Mouse (Mus musculus) sigmoid colon, adult 10 weeks (tissue): Measurements from ENCODE around the gene Cers5. TPM values are rescaled to one million over a fixed set of nuclear protein-coding genes. Genes with fewer than 3 reads are reported as not detected.

Experiments
- polyA plus RNA-seq: library from polyadenylated mRNA; stranded (reverse); fragments of 350-450 nt; fragmentation: Illumina TruSeq; extraction: RNeasy Lipid Tissue Mini Kit (QIAGEN cat#74804); gene quantifications from one replicate; pipeline ENCODE4 v1.2.3, GENCODE M21; 2014; ENCODE audit warnings: low read depth, low replicate concordance

Gene Cers5
- polyA plus RNA-seq = 62.7 TPM

GRCm38 (mm10) chr15:99772881-99772924, at the start of gene Cers5:
TSS of gene Cers5 (minus strand) at chr15:99772885.

GRCm38 (mm10) chr15:99725341-99726155, 47.1 kb downstream of the Cers5 start, which contains the start of gene Cox14:
TSS of gene Cox14 (plus strand) at chr15:99725618.

GRCm38 (mm10) chr15:99717386-99718334, 55.0 kb downstream of the Cers5 start, which contains the start of gene Gpd1:
TSS of gene Gpd1 (plus strand) at chr15:99717515.

GRCm38 (mm10) chr15:99705440-99706048, 67.1 kb downstream of the Cers5 start, which contains the start of gene Gm17349:
TSS of gene Gm17349 (minus strand) at chr15:99705490.

DNA sequence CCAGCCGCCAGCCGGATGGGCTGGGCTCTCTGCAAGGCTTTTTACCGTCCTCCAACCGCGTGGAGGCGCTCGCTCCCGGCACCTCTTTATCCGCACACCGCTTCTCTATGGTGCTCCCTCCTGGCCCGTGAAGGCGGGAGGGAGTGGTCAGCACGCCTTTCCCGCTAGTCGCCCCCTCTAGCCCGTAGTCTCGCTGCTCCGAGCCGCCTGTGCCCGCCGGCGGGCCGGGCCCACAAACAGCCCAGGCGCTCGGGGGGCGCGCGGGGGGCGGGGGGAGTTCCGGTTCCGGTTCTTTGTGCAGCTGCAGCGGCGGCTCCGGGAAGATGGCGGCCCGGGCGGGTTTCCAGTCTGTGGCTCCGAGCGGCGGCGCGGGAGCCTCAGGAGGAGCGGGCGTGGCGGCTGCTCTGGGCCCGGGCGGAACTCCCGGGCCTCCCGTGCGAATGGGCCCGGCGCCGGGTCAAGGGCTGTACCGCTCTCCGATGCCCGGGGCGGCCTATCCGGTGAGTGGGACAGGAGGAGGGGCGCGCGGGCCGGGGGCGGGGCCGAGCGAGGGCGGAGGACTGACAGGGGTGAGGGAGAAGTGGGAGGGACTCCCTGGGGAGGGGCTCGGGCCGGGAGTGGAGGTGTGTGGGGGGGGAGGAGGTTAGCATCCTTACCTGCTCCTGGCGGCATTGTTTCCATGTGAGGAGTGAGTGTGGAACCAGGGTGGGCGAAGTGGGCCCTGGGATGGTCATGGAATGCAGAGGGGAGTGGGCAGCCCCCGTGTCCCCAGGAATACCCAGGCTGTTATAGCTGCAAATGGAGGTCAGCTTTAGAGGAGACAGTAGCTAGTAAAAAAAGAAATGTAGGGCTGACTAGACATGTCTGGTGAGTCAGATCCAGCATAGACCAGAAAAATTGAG, 70.4 kb downstream of the Cers5 start, which contains the start of gene Smarcd1:
Smarcd1 (plus strand) TSS at position 131 of the 902 bp plus-strand sequence.

Other genes with a start within 250 kb of the Cers5 start
- gene Faim2, start 244.7 kb downstream of the Cers5 start, polyA plus RNA-seq = 0.28 TPM
- gene Aqp2, start 193.8 kb downstream of the Cers5 start, polyA plus RNA-seq = not detected
- not detected for gene Aqp5, start 182.1 kb downstream of the Cers5 start, polyA plus RNA-seq
- gene Aqp6, start 171.5 kb downstream of the Cers5 start, polyA plus RNA-seq = not detected
- 11.0 TPM for gene Racgap1, start 121.2 kb downstream of the Cers5 start, polyA plus RNA-seq
- not detected for gene Asic1, start 102.5 kb downstream of the Cers5 start, polyA plus RNA-seq
- 6.2 TPM for gene Smarcd1, start 70.8 kb downstream of the Cers5 start, polyA plus RNA-seq
- gene Gm17349, start 67.4 kb downstream of the Cers5 start, polyA plus RNA-seq = not detected
- 0.66 TPM for gene Gpd1, start 55.4 kb downstream of the Cers5 start, polyA plus RNA-seq
- gene Cox14, start 47.3 kb downstream of the Cers5 start, polyA plus RNA-seq = 31.6 TPM
- gene Lima1, start 102.6 kb upstream of the Cers5 start, polyA plus RNA-seq = 205 TPM
- gene Fam186a, start 194.2 kb upstream of the Cers5 start, polyA plus RNA-seq = not detected
- 122 TPM for gene Larp4, start 197.2 kb upstream of the Cers5 start, polyA plus RNA-seq